Mouse (Mus musculus) kidney, postnatal 4 days (tissue): Measurements from ENCODE around the gene Col6a4.

Source experiments
- DNase-seq, 2 experiments: peaks; one replicate each; pipeline ENCODE4 v3.0.0; 2021; ENCODE audit warnings: mixed read lengths in 2 of 2

The Col6a4 gene

DNA sequence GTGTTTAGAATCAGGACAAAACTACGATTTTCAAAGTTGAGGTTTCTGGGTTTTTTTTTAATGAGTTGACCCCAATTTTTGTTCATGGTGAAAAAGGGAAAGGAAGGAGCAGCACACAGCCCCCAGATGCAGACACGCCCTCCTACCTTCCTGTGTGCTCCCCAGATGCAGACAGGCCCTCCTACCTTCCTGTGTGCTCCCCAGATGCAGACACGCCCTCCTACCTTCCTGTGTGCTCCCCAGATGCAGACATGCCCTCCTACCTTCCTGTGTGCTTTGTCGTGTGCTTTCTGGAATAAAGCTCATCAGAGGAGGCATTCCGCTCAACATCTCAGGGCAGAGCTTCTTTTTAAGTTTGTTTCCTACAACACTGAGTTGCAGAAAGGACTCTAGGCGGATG lies 24.9 kb downstream of the Col6a4 start:
- DNase-seq = no peak

DNA sequence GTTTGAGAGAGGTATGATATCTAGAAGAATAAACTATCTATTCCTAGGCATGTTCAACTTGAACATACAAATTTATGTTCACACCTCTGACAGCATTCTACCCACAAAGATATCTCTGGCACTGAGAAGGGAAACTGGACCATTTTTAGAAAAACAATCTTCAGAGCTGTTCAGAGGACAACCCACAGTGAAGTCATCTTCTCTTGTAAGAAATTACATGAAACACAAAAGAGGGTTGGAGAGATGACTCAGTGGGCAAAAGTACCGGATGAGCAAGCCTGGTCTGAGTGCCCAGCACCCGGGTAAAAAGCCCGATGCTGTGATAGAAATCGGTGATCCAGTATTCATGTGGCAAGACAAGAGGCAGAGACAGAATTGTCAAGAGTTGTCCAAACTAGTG lies 43.1 kb downstream of the Col6a4 start:
- no peak for DNase-seq

DNA sequence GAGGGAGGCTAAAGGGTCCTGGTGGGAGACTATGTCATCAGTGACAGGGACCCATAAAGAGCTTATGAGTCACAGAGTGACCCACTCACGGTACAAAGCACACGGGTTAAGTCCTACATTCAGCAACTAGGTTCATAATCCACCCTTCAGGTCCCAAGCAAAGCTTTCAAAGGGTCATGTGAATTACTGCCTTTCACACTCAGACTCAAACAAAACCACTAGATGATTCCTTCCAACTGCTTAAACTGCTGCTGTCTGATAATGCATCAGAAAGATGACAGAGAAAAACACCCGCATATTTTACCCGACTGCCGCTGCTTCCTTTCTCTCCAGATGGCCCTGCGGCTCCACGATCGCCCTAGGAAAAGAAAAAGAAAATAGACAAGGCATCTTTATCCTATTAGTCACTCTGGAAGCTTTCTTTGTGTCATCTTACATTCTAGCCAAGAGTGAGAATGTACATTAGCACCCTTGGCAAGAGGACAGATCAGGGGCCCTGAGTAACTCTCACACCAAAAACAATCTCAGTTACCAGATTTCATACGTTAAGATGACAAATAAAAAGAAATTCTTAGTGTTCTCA lies 52.6 kb downstream of the Col6a4 start:
- peak in 1 of 2 experiments; percentile 22 for DNase-seq

DNA sequence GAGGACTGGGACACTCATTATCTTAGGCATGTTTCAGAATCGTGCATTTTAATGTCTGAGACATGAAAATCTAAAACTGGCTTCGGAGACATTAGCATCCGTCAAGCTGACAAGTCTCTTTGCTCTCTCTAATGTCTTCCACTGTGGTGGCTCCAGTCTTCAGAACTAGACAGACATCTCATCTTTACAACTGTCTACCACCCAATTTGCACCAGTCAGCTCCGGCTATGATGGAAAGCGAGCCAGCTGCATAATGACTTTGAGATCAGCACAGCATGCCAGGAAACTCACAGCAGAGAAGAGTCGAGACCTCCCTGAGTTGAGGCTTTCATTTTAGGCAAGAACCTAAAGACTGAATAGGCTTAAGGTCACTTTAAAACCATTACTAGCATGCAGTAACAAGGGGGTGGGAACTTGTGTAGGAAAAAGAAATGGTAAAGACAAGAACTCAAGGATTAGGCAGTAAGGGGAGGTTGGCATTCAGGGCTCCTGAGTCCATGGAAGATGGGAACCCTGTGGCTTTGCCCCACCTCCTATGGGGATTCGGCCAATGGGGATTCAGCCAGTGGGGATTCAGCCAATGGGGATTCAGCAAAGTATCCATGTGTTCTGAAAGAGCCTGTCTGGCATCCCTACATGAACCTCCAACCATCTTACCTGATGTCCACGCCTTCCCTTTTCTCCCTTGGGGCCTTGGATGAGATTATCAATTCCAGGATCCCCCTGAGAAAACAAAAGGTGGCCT lies 56.5 kb downstream of the Col6a4 start:
- DNase-seq = peak; percentile 22 to 25

DNA sequence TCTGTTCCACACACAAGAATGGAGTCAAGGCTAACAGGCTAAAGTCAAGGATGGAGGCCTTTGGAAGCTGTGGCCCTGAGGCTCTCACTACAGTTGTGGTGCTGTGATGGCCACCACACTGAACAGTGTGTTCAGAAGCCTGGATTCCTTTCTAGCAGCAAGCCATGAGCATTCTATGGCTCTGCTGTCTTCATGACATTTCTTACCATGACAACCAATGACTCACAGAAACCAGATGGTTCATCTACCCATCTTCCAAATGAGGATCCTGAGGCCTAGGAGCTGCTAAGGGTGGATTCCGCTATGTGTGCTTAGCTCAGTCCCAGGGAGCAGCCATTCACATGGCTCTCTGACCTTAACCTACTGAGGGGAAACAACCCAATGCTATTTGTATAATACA lies 57.3 kb downstream of the Col6a4 start:
- no peak for DNase-seq

DNA sequence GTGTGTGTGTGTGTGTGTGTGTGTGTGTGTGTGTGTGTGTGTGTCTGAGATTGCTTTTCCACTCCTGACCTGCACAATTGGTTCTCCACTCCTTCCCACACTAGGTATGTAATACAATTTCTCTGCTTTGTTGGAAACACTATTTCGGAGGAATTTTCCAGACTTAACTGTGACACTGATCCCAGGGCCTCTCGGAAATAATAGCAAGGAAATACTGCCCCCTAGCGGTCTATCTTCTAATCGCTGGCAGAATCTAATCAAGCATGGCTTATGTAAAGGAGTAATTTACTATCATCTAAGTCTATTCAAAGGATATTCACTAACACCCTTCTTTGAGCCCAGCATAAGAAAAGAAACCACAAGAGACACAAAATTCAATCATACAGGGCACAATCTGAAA lies 57.7 kb downstream of the Col6a4 start:
- peak; percentile 40 to 57 for DNase-seq

DNA sequence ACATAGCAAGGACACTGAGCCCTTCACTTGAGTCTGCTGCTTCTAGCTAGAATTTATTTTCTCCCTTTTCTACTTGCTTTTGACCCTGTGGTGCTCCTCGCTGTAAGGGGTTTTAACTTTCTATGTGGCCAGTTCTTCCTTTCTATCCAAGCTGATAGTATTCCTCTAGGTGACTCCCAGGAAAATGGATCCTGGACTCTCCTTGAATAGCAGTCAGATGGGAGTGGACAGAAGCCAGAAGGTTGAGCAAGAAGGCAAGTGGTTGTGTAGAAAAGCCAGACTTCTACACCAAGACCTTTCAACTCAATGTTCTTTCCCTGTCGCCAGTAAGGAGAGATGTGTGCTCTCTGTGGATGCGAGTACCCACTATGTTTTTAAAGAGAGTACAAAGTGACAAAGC lies 80.9 kb downstream of the Col6a4 start:
- no peak for DNase-seq

DNA sequence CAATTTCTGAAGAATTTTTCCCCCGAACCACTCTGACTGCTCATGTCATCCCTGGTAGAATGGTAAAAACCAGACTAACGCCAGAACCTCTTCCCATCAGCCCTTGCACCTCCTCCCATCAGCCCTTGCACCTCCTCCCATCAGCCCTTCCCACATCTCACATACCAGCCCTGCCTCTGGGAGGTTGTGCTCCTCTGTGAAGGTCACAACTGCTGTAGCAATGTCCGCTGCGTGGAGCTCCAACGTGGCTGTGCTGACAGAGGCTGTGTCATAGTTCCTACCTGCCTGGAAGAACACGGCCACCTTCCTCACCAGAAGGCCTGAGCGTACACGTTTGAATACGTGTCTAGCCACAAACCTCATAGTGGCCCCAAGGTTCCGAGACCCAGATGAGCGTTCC lies 83.4 kb downstream of the Col6a4 start:
- DNase-seq = no peak

DNA sequence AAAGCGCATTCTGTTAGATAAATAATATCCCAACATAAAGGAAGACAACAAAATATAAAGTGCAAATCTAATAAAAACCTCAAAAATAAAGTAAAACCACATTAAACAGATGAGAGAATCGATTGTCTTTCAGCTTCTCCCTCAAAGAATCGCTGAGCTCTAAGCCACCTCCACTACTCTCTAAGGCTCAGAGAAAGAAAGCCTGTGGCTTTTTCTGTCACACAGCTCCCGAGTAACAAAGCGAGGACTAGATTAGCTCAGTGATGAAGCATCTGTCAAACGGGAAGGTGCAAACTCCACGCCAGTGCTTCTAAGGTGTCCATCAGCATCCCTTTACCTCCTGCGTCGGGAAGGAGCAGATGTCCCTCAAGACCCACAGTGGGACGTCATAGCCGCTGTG lies 98.6 kb downstream of the Col6a4 start:
- DNase-seq = no peak

DNA sequence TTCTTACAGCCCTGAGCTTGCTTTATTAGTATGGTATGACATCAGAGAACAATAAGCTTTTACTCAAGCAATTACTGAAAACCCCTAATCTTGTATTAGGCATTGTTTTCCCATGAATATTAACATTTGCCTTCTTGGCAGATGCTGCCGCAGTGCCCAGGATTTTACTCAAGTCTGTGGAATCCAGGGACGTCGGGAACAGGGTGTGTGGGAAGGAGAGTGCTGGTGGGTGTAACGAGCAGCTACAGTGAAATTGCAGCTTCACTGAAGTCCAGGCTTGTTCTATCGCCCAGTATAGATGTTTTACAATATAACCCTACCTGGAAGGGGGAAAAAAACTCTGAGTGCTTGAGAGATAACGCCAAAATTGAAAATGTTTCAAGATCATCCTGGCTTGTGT lies 104.2 kb downstream of the Col6a4 start:
- DNase-seq = no peak

DNA sequence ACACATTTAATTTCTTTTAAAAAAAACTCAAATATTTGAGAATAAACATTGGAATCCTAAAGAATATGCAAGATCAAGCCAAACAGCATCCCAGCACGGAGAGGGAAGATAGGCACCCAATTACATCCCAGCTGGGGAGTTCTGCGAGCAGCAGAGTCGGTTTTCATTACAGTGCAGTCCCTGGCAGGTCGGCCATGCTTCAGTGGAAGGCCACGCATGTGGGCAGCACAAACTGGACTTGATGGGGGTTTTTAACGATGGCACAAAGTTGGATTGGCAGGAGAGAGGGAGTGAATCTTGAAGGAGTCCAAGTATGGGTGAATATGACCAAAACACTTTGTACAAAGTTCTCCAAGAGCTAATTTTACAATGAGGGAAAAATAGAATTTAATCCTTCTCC lies 106.5 kb downstream of the Col6a4 start:
- no peak for DNase-seq

DNA sequence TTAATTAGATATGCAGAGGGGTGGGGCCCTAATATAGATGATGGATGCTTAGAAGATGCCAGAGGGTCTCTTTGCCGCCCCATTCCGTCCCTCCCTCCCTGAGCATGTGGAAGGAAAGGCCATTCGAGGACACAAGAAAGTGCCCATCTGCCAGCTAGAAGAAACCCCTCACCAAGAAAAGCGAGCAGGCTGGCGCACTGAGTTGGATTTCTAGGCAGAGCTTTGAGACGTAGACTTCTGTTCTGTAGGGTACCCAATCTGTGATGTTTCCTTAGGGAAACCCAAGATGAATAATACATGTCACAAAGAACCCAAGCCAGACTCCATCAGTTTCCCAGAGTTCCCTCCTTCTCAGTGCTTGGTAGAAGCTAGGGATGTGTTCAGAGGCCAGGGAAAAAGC lies 107.1 kb downstream of the Col6a4 start:
- DNase-seq = no peak

DNA sequence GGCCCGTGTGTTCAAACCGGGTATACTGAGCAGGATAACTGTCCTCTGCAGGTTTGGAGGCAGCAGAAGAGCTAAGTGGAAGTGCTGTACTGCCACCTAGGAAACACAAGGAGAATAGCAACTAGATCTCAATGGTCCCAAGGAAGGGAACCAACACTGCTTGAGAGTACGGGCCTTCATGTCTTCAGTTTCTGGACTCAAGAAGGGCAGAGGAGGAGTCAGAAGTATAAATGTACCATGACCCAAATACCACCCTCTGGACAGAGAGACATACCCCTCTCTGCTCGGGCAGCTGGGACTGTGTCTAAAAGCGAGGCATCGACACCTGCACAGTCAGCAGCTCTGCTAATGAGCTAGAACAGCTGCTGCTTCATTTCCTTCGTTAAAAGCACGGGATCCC lies 108.5 kb downstream of the Col6a4 start:
- DNase-seq = no peak

DNA sequence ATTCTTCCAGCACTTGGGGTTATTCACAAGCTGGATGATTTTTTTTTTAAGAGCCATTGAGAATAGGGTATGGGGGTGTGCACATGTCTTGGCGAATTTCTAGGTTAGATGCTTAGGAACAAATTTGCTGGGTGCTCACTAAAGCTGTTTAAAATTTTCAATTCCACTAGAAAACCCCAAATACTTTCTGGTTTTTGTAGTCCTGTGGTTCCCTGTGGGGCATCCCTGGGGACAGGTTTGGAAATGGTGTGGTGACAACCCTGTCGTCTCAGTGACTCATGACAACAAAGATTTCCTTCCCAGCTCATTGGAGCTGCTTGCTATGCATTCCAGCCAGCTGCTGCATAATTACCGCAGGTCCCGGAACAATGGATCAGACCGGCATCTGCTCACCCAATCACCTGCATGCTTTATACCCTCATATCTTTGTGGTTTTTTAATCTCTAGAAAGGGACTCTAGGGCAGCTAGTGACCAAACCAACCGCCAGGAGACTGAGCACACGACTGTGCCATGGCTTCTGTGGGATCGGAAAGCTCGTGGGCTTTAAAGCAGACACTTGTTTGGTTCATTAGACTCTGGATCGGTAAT lies 111.6 kb downstream of the Col6a4 start:
- DNase-seq = no peak

DNA sequence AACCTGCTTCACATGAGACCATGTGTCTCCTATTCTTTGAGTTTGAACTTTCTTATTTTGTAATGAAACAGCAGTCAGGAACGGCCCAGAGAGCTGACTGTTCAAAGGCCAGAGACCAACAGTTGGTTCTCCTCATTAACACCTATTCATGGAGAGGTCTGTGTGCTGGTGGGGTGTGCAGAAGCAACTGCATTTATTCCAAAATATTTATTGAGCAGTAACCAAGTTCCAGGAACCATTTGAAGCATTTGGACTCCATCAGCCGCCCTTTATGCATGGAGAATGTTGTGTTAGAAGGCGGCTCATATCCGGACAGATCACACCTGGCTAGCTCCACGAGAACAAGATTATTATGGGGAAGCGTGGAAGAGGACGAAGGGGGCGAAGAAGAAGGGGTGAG lies 118.1 kb downstream of the Col6a4 start:
- DNase-seq = no peak

DNA sequence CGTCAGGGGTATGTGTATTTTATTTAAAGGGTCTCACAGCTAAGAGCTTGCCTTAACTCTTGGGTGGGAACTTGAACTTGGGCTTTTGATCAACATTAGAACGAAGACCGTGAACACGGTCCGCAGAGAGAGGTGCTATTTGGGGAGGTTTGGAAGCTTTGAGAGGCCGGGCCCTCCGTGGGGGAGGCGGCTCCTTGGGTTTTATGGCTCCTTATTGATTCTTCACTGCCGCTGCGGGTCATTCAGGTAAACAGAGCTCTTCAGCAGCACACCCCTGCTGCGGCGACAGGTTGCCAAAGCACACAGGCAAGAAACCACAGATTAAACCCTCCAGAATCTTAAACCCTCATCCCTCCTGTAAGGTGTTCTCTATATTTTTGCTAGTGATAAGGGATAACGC lies 119.7 kb downstream of the Col6a4 start:
- no peak for DNase-seq

DNA sequence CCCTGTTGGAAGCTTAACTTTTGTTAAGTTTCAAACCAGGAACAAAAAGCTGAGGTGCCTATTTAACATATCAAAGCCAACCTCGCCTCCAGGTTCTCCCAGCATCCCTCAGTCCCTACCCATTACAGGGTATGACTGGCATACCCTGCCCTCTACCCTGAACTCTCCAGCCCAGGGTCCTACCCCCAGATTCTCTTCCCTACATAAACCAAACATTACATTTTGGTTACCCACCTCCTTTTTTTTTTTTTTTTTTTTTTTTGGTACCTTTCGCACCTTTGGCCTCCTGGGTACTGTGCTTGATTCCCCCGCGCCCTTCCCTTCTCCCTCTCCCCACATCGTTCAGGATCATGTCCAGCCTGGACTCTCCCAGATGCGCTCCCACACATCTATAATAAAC lies 120.3 kb downstream of the Col6a4 start:
- no peak for DNase-seq

DNA sequence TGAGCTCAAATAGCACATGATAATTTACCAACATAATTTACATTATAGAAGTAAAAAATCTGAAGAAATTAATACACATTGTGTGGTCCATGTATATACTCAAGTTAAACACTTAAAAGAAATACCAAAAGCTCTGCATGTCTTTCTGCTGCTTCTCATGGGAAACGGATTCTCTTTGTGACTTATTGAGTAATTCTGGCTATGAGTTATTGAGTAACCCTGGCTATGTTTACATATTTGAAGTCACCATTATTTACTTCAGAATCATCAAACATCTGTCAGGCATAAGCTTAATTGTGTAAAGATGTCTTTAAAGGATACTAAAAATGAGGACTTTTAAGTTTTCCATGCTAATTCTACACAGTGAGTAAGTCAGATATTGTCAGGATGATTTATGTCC lies 122.8 kb downstream of the Col6a4 start:
- no peak for DNase-seq

DNA sequence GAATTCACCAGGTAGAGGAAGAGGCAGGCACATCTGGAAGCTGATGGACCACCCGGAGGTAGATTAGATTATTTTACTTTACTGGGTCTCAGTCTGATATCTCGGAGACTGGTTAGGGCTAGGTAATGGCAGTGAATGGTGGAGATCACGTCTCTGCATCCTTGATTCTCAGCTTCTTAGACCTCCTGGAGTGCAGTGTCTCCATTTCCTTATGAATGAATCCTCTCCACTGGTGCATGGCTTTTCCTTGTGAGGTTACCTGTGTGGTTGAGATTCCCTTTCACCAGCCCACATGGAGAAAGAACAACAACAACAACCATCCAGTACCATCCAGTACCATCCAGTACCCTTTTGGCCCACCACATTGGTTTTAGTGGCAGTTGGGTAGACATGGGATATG lies 124.6 kb downstream of the Col6a4 start:
- no peak for DNase-seq

DNA sequence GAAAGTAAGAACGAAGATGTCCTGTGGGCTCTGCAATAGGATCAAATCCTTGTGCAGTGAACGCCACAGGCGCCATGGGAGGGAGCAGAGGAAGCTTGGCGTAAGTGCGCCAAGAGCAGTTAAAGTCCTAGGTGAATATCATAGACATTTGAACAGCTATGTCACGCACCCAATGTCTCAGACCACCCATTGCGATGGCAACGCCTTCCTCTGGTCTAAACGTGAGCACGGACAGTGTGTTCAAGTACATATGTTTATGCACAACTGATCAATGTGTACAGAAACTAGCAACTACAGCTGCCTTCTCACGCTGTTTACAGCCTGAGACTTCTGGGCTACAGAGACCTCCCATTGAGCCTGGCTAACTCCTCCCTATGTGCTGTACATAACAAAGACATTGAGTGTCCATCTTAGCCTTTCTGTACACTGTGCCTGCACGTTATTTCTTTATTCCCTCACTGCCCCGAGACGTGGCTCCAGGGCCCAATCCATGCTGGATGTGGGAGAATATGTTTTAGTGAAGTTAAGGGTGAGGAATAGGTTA lies 125.2 kb downstream of the Col6a4 start:
- no peak for DNase-seq

DNA sequence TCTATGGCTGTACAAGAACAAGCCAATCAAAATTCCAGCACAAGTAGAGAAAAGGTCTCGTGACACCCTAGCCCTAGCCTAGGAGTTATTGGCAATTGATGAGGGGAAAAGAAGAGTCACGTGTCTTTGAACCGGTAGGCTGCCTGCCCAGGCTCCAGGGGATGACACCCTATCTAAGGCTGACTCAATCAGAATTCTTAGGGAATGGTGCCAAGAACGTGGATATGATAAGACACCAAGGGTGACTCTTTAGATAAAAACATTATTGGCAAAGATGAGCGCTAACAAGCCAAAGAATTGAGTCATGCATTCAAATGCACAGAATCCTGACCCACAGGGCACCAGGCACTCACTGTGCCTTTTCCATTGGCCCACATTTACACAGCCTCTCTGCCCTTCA lies 125.7 kb downstream of the Col6a4 start:
- no peak for DNase-seq

DNA sequence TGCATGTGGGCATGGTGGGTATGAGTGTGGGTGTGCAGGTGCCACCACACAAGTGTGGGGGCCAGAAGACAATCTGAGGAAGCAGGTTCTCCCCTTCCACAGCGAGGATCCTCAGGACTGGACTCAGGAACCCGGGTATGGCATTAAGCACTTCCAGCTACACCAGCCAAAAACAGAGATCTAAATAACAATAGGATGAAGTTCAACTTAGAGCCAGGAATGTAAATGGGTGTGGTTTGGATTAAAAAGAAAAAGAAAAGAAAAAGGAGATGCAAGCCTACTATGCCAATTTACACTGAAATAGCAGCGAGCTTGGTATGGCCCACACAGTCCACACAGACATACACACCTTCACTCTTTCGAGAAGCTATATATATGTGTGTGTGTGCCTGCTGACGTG lies 128.6 kb downstream of the Col6a4 start:
- DNase-seq = no peak

DNA sequence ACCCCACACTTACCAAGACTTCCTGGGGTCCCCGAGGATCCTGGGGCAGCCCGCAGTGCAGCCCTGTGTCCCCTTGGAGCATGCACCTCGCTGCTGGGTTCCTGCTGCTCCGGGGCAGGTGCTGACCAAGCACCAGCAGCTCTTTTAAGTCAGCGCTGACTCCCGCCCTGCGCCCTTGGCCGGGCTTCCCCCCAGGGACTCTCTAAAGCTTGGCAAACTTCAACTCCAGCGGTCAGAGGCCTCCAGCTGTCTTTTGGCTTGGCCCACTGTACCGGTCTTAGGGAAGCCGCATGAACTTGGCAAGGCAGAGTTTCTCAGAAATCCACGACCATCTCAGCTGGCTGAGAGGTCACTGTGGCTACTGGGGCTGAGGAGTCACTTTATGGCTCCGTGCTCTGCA lies 136.1 kb downstream of the Col6a4 start, which contains the start of gene Col6a5:
Gene Col6a5 (minus strand): TSS at position 111 of the 400 bp plus-strand sequence.
- peak; percentile 46 to 60 for DNase-seq

DNA sequence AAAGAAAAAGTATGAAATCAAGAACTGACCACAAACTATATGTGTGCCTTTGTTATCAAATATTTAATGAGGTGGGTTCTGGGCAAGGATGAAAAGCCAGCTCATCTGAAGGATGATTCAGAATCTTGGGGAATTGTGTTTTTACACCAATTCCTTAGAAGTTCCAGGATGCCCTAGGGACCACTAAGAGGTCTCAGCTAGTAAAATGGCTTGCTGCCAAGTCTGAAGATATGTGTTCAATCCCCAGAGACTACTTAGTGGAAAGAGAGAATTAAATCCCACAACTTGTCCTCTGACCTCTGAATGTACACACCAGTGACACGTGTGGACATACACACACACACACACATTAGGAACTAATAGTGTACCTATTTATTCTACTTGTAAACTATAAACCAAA lies 137.5 kb downstream of the Col6a4 start:
- no peak for DNase-seq
